Mouse (Mus musculus): ENCODE measurements around the gene Thy1. TPM values are rescaled to one million over a fixed set of nuclear protein-coding genes. Genes with fewer than 3 reads are reported as not detected.

The Thy1 gene
- total and polyA plus RNA-seq, 3 experiments, result 1.5 to 24.0 TPM; not detected in 1

- H3K4me3 ChIP-seq (ENCODE audit: control insufficient read depth in 1 of 2, insufficient read depth in 1 of 2, low read depth in 2 of 2, low read length in 2 of 2), result no peak overlapping the region
- peaks cover 0 to 11% of the 10 kb centered on the region in 2 experiments; a peak in 2 of 4 replicates for H3K4me1 ChIP-seq (ENCODE audit: control insufficient read depth in 1 of 2, insufficient read depth in 2 of 2, low read length in 2 of 2)
- H3K27me3 ChIP-seq (ENCODE audit: control insufficient read depth in 1 of 2, insufficient read depth in 2 of 2, low read length in 2 of 2), result no peaks in the 10 kb centered on the region
Observed at GRCm38 (mm10) chr9:44077266-44077910, 34.2 kb downstream of the Thy1 start.

GRCm38 (mm10) chr9:44078136-44078797 lies 35.1 kb downstream of the Thy1 start:
- H3K79me2 ChIP-seq (ENCODE audit: control insufficient read depth, insufficient read depth, low read length, poor library complexity), result no peaks in the 10 kb centered on the region
- peaks cover 0 to 3% of the 10 kb centered on the region in 2 experiments; a peak in 1 of 4 replicates for H3K36me3 ChIP-seq (ENCODE audit: control insufficient read depth in 1 of 2, insufficient read depth in 2 of 2, low read length in 2 of 2)
- no peaks in the 10 kb centered on the region for H3K9me3 ChIP-seq (replicated peaks; ENCODE audit: insufficient read depth, low read length)
- no peak overlapping the region for H3K4me3 ChIP-seq (ENCODE audit: control insufficient read depth in 1 of 2, insufficient read depth in 1 of 2, low read depth in 2 of 2, low read length in 2 of 2)
- H3K27ac ChIP-seq (ENCODE audit: control insufficient read depth, low read depth, low read length), result no peak overlapping the region
- peaks cover 0 to 11% of the 10 kb centered on the region in 2 experiments; a peak in 2 of 4 replicates for H3K4me1 ChIP-seq (ENCODE audit: control insufficient read depth in 1 of 2, insufficient read depth in 2 of 2, low read length in 2 of 2)
- H3K9ac ChIP-seq (ENCODE audit: control insufficient read depth, low read depth, low read length, poor library complexity, severe bottlenecking), result no peak overlapping the region
- TF ChIP-seq NELFE (IDR thresholded peaks at IDR 0.05; ENCODE audit: low read depth, low read length) (no peak), EP300 (IDR thresholded peaks at IDR 0.05; ENCODE audit: low read depth in 1 of 2, low read length in 2 of 2) (no peak), POLR2A (IDR thresholded peaks at IDR 0.05; ENCODE audit: control insufficient read depth in 1 of 2, insufficient read depth in 1 of 2, low read depth in 1 of 2, low read length in 2 of 2, poor library complexity in 1 of 2) (no peak), MAX (IDR thresholded peaks at IDR 0.05; ENCODE audit: low read length) (no peak), MYB (IDR thresholded peaks at IDR 0.05; ENCODE audit: low read depth, low read length) (no peak), RAD21 (IDR thresholded peaks at IDR 0.05; ENCODE audit: low read depth, low read length) (no peak), POLR2AphosphoS5 (IDR thresholded peaks at IDR 0.05; ENCODE audit: borderline replicate concordance, low read depth, low read length) (no peak), ZMIZ1 (IDR thresholded peaks at IDR 0.05; ENCODE audit: low read depth, low read length) (no peak), MEF2A (IDR thresholded peaks at IDR 0.05; ENCODE audit: extremely low read depth, insufficient replicate concordance, low read depth, low read length, poor library complexity, severe bottlenecking) (no peak), MAFK (IDR thresholded peaks at IDR 0.05; ENCODE audit: borderline replicate concordance, low read depth, low read length) (no peak), ELF1 (IDR thresholded peaks at IDR 0.05; ENCODE audit: low read depth, low read length) (no peak), TBP (IDR thresholded peaks at IDR 0.05; ENCODE audit: low read depth, low read length) (no peak), MAZ (IDR thresholded peaks at IDR 0.05; ENCODE audit: low read depth, low read length) (no peak), GABPA (IDR thresholded peaks at IDR 0.05; ENCODE audit: low read depth, low read length) (no peak), SMC3 (IDR thresholded peaks at IDR 0.05; ENCODE audit: low read depth, low read length) (no peak), KAT2A (conservative IDR thresholded peaks at IDR 0.05; ENCODE audit: low read depth, low read length) (no peak)
- DNase-seq (ENCODE audit: low read depth, low spot score), result no peak
- no peaks in the 10 kb centered on the region for H3K27me3 ChIP-seq (ENCODE audit: control insufficient read depth in 1 of 2, insufficient read depth in 2 of 2, low read length in 2 of 2)

More at GRCm38 (mm10) chr9:44077266-44077910, 34.2 kb downstream of the Thy1 start:
- TF ChIP-seq POLR2AphosphoS2 (IDR thresholded peaks at IDR 0.05; ENCODE audit: low read length), result no peak
- no peak for TF ChIP-seq POLR2AphosphoS5 (IDR thresholded peaks at IDR 0.05; ENCODE audit: borderline replicate concordance, low read depth, low read length)
- no peak for TF ChIP-seq TCF12 (IDR thresholded peaks at IDR 0.05; ENCODE audit: low read depth, low read length)
- TF ChIP-seq ZNF384 (IDR thresholded peaks at IDR 0.05; ENCODE audit: low read depth, low read length), result no peak
- no peak for TF ChIP-seq MAFK (IDR thresholded peaks at IDR 0.05; ENCODE audit: borderline replicate concordance, low read depth, low read length)
- Histone ChIP-seq H3K9ac (ENCODE audit: control insufficient read depth, low read depth, low read length, poor library complexity, severe bottlenecking) (no peak overlapping the region), H3K27ac (ENCODE audit: control insufficient read depth, low read depth, low read length) (no peak overlapping the region), H3K9me3 (replicated peaks; ENCODE audit: insufficient read depth, low read length) (no peaks in the 10 kb centered on the region), H3K79me2 (ENCODE audit: control insufficient read depth, insufficient read depth, low read length, poor library complexity) (no peaks in the 10 kb centered on the region), H3K36me3 (ENCODE audit: control insufficient read depth in 1 of 2, insufficient read depth in 2 of 2, low read length in 2 of 2) (peaks cover 0 to 3% of the 10 kb centered on the region in 2 experiments; a peak in 1 of 4 replicates)
- no peak for DNase-seq (ENCODE audit: low read depth, low spot score)
